Mouse (Mus musculus) midbrain, embryonic 11.5 days (tissue): Measurements from ENCODE around the gene Dcp1a. TPM values are rescaled to one million over a fixed set of nuclear protein-coding genes. Genes with fewer than 3 reads are reported as not detected.

ENCODE experiments used
- ATAC-seq: fragments of 200-750 bp; cut with Nextera tagmentation; 2 replicates; pipeline ENCODE4 v1.8.0; 2017; ENCODE audit warnings: moderate TSS enrichment, moderate library complexity; ENCODE audit not compliant: low FRiP score
- DNase-seq: peaks from one replicate; pipeline ENCODE4 v3.0.0; 2015; ENCODE audit warnings: low spot score; ENCODE audit errors: missing footprints
- H3K27ac ChIP-seq: fragments of 300-500 bp; sonication (generic); 2 replicates; pipeline ENCODE4 v1.5.1; 2014; ENCODE audit warnings: low read depth, low read length
- H3K27me3 ChIP-seq: fragments of 300-500 bp; sonication (generic); 2 replicates; pipeline ENCODE4 v1.6.1; 2014; ENCODE audit warnings: mild to moderate bottlenecking, low read length, moderate library complexity, mixed read lengths; ENCODE audit not compliant: control insufficient read depth, insufficient read depth
- H3K36me3 ChIP-seq: fragments of 300-500 bp; sonication (generic); 2 replicates; pipeline ENCODE4 v1.6.1; 2014; ENCODE audit warnings: mild to moderate bottlenecking, low read length, moderate library complexity, mixed read lengths; ENCODE audit not compliant: control insufficient read depth, insufficient read depth
- H3K4me1 ChIP-seq: fragments of 300-500 bp; sonication (generic); 2 replicates; pipeline ENCODE4 v1.6.1; 2014; ENCODE audit warnings: low read length; ENCODE audit not compliant: control insufficient read depth, insufficient read depth
- H3K4me2 ChIP-seq: fragments of 300-500 bp; sonication (generic); 2 replicates; pipeline ENCODE4 v1.6.1; 2014; ENCODE audit warnings: mild to moderate bottlenecking, moderate library complexity
- H3K4me3 ChIP-seq: fragments of 300-500 bp; sonication (generic); 2 replicates; pipeline ENCODE4 v1.5.1; 2014; ENCODE audit warnings: low read depth, low read length
- H3K9ac ChIP-seq: fragments of 300-500 bp; sonication (generic); 2 replicates; pipeline ENCODE4 v1.6.1; 2014; ENCODE audit warnings: low read length
- H3K9me3 ChIP-seq: fragments of 300-500 bp; sonication (generic); 2 replicates; pipeline ENCODE4 v1.6.1; 2016; ENCODE audit warnings: low read length; ENCODE audit not compliant: control insufficient read depth
- WGBS: fragments of 180-500 bp; shearing (Covaris S2); extraction: QIAGEN DNeasy Blood & Tissue Kit; methylation state at CpG from one replicate; pipeline ENCODE4 v1.1.7; 2014; 5-methylcytosine and 5-hydroxymethylcytosine counted together
- polyA plus RNA-seq: library from polyadenylated mRNA; unstranded; fragments of >200 nt; fragmentation: Nextera tagmentation; extraction: Ambion mirVana; gene quantifications from 2 replicates; pipeline ENCODE4 v1.2.1, GENCODE M21; 2014

The Dcp1a gene
- 25.2 and 25.3 TPM in 2 replicates for polyA plus RNA-seq

DNA sequence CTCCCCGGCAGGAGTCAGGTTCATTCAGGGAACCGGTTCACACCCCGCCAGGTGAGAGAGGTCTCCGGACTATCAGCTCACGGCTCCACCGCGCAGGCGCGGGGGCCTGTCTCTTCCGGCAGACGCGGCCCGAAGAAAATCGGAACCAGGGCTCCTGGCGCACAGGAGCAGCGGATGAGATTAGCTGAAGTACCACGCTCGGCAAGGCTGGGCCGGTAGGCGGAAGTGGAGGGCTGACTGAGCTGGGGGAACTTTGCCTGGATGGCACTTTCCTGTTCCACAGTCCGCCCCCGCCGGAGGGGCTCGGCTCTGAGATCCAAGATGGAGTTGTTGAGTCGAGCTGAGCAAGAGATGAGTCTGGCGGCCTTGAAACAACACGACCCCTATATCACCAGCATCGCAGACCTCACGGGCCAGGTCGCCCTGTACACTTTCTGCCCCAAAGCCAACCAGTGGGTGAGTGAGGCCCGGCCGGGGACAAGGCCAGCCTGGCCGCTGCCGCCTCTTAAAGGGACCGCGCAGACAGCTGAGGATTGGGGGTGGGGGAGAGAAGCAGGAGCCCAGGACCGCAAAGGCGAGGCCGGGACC lies at the start of gene Dcp1a:
Gene Dcp1a (plus strand): TSS at position 175 of the 588 bp plus-strand sequence.
- DNase-seq: peak; percentile 99
- Histone ChIP-seq H3K4me3 (peak within 1 kb of the TSS; percentile 82), H3K9me3 (no peaks in the 10 kb centered on the region), H3K9ac (peak within 1 kb of the TSS; percentile 90), H3K4me1 (peaks cover 4% of the 10 kb centered on the region; the same call in 1 of the 2 replicates), H3K36me3 (no peaks in the 10 kb centered on the region), H3K27ac (peak within 1 kb of the TSS; percentile 75; the same call in 1 of the 2 replicates), H3K27me3 (no peaks in the 10 kb centered on the region), H3K4me2 (peak within 1 kb of the TSS; percentile 67)
- peak; percentile 99 for ATAC-seq
- WGBS: under 1% methylated on average over 39 of the region's 39 CpGs

DNA sequence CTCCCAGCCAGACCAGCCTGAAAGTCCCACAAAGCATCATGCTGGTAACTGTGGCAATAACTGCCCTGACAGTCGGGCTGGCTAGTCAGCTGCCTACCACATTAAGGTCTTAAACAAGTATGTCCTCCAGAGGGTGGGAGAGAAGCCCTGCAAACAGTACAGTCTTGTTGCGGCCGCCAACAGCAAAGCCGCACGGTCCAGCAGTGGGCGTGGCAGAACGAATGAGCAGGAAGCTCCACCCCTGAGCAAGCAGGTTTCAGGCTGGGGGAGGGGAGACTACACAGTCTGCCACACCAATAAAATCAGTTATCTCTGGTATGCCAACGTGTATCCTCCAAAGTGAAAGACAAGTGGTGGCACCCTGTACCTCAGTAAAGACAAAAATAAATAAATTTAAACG lies 49.7 kb upstream of the Dcp1a start:
- H3K36me3 ChIP-seq: no peaks in the 10 kb centered on the region
- no peaks in the 10 kb centered on the region for H3K9me3 ChIP-seq
- WGBS: 74% methylated on average over 9 of the region's 9 CpGs
- H3K9ac ChIP-seq: no peak overlapping the region
- H3K27ac ChIP-seq: no peak overlapping the region
- H3K27me3 ChIP-seq: no peaks in the 10 kb centered on the region
- no peak overlapping the region for H3K4me2 ChIP-seq
- H3K4me3 ChIP-seq: no peak overlapping the region
- H3K4me1 ChIP-seq: no peaks in the 10 kb centered on the region
- ATAC-seq (no peak), DNase-seq (no peak)

DNA sequence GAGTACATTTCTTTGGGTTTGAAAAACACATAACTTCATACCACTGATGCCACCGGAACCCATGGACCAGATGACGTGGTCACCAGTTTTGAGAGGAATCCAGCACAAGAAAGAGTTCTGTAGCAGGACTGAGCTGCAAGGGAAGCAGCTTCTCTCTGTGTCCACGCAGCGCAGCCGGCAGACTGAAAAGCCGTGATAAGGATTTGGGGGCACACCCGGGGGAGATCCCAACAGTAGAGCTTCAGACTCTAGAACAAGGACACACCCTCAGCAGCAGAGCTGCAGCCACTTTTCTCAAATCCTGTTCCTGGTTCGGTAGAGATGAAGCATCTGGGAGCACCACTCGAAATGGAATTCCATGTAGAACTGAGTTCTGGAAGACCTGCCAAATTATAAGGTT lies 49.3 kb upstream of the Dcp1a start:
- H3K9me3 ChIP-seq: no peaks in the 10 kb centered on the region
- no peak overlapping the region for H3K9ac ChIP-seq
- no peaks in the 10 kb centered on the region for H3K36me3 ChIP-seq
- H3K27me3 ChIP-seq: no peaks in the 10 kb centered on the region
- no peak overlapping the region for H3K27ac ChIP-seq
- ATAC-seq (no peak), DNase-seq (no peak)
- no peaks in the 10 kb centered on the region for H3K4me1 ChIP-seq
- no peak overlapping the region for H3K4me2 ChIP-seq
- 90% methylated on average over 9 of the region's 9 CpGs for WGBS
- no peak overlapping the region for H3K4me3 ChIP-seq

DNA sequence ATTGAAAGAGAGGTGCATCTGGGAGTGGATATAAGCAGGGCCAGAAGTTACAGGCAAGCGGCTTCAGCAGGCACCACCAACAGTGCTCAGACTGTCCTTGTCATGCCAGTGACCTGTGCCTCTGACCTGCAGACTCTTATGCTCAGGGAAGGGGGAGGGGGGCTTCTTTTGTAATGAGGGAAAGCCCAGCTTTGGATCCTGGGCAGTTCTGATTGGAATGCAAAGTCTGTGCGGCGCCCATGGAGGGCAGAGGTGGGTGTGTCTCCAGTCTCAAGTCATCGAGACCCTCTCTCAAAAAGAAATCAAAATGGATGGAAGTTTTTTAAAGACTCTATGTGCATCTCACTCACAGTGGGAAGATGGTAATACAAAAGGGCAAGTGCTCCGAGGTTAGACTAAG lies 48.9 kb upstream of the Dcp1a start:
- H3K27ac ChIP-seq: no peak overlapping the region
- ATAC-seq: no peak

DNA sequence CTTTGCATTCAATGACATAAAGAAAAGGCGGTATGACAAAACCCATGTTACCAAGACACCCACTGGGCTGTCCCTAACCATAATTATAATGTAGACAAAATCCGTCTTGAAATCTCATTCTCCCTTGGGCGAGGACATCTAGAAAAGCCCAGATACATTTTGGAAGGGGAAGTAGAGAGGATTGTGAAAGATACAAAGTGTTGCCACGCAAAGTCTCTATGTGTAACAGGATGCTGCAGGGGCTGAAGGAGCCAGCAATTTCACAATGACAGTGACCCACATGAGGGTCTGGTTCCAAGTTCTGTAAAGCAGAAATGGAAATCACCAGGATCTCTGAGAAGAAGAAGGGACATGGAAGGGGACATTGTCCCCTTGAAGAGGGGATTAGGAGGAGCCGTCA lies 44.0 kb upstream of the Dcp1a start:
- H3K9me3 ChIP-seq: no peaks in the 10 kb centered on the region
- no peaks in the 10 kb centered on the region for H3K4me1 ChIP-seq
- DNase-seq (no peak), ATAC-seq (no peak)
- H3K27ac ChIP-seq: no peak overlapping the region
- H3K4me3 ChIP-seq: no peak overlapping the region
- no peak overlapping the region for H3K9ac ChIP-seq
- WGBS: 86% methylated on average over 5 of the region's 5 CpGs
- H3K27me3 ChIP-seq: no peaks in the 10 kb centered on the region
- no peak overlapping the region for H3K4me2 ChIP-seq
- no peaks in the 10 kb centered on the region for H3K36me3 ChIP-seq

More for the DNA sequence above, 48.9 kb upstream of the Dcp1a start:
- H3K4me2 ChIP-seq: no peak overlapping the region
- no peaks in the 10 kb centered on the region for H3K27me3 ChIP-seq
- no peak overlapping the region for H3K9ac ChIP-seq
- H3K4me1 ChIP-seq: no peaks in the 10 kb centered on the region
- no peak overlapping the region for H3K4me3 ChIP-seq
- no peaks in the 10 kb centered on the region for H3K9me3 ChIP-seq
- WGBS: 48% methylated on average over 5 of the region's 5 CpGs
- no peak for DNase-seq
- H3K36me3 ChIP-seq: no peaks in the 10 kb centered on the region

DNA sequence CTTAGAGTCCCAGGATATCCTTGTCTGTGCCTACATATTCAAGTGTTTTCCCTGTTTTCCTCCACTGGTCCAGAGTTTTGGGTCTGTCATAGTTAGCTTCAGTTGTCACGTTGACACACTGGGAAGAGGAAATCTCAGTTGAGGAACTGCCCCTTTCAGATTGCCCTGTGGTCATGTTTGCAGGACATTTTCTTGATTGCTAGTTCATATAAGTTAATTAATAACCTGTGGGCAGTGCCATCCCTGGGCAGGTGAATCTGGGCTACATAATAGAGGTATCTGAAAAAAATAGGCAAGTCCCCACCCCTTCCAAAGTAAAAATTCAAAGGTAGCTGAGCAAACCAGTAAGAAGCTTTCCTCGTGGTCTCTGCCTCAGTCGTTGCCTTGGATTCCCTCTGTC lies 39.4 kb upstream of the Dcp1a start:
- H3K4me1 ChIP-seq: no peaks in the 10 kb centered on the region
- no peaks in the 10 kb centered on the region for H3K36me3 ChIP-seq
- no peak for ATAC-seq
- no peak for DNase-seq
- no peaks in the 10 kb centered on the region for H3K9me3 ChIP-seq
- H3K27me3 ChIP-seq: no peaks in the 10 kb centered on the region
- H3K4me2 ChIP-seq: no peak overlapping the region
- H3K4me3 ChIP-seq: no peak overlapping the region
- H3K9ac ChIP-seq: no peak overlapping the region
- WGBS: 83% methylated on average over 3 of the region's 3 CpGs
- H3K27ac ChIP-seq: no peak overlapping the region

DNA sequence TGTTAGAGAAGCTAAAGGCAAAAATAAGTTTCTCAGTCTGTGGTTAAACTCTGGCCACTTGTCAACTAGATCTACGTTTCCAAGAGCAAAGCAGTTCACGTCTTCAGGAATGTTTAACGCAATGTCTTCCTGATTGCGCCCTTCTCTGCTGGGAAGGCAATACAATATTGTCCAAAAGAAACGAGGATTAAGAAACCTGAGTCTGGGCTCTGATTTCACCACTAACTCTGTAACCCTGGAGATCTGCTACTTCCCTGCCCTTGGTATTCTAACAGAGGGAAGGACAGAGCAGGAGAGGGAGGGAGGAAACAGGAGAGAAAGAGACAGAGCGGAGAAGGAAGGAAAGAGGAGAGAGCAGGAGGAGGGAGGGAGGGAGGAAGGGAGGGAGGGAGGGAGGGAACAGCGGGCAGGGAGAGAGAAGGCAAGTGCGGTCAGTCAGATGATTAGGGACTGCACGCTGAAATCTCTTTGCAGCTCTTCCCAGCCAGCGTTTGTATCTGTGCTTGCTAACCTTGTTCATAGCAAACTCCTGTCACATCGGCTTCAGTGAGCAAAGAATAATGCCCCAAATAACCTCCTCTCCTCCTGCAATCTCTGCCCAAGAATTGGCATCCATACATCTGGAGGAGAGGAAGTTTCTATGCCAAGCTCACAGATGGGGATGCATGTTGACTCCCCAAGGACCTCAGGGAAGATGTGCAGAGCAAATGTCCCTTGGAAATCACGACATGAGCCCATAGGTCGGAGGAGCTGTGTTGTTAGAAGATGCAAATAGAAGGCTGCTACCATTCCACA lies 23.3 kb upstream of the Dcp1a start:
- H3K9me3 ChIP-seq: no peaks in the 10 kb centered on the region
- peak; percentile 81 for DNase-seq
- ATAC-seq: no peak
- H3K36me3 ChIP-seq: no peaks in the 10 kb centered on the region
- no peak overlapping the region for H3K4me2 ChIP-seq
- H3K4me1 ChIP-seq: no peaks in the 10 kb centered on the region
- WGBS: 21% methylated on average over 13 of the region's 13 CpGs
- no peaks in the 10 kb centered on the region for H3K27me3 ChIP-seq
- no peak overlapping the region for H3K9ac ChIP-seq
- H3K27ac ChIP-seq: no peak overlapping the region
- no peak overlapping the region for H3K4me3 ChIP-seq

DNA sequence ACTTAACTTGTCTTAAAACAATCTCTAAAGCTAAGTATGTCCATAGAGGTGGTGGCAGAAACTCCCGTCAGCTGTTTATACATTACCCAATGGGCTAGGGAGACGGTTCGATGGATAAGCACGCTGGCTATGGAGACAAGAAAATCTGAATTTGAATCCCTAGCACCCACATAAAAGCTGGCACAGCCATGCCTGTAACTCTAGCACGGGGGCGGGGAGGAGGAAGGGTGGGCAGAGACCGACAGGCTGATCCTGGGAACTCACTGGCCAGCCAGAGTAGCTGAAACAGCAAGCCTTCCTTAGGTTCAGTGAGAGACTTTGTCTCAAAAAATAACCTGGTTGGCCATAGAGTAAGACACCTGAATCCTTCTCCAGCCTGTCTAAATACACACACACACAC lies 21.9 kb upstream of the Dcp1a start:
- H3K4me3 ChIP-seq: no peak overlapping the region

DNA sequence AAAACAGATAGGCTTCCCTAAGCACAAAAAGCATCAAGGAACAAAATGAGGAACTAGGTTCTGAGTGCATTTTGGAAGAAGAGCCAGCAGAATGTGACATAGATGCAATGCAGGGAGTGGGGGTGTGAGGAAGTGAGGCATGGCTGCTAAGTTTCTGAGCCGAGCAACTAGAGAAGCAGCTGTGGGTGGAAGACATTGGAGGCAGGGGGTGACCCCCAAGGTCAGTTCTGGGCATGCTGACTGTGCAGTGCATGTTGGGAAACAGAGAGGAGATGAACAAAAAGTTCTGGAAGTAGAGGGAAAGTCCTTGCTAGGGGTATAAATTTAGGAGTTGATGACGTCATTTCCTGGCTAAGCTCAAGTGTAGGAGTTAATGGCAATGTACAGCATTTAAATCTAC lies 21.4 kb upstream of the Dcp1a start:
- H3K27me3 ChIP-seq: no peaks in the 10 kb centered on the region
- H3K4me2 ChIP-seq: no peak overlapping the region
- no peak overlapping the region for H3K4me3 ChIP-seq
- no peak overlapping the region for H3K9ac ChIP-seq
- H3K9me3 ChIP-seq: no peaks in the 10 kb centered on the region
- DNase-seq: no peak
- WGBS: 61% methylated on average over 2 of the region's 2 CpGs
- H3K27ac ChIP-seq: no peak overlapping the region
- H3K36me3 ChIP-seq: no peaks in the 10 kb centered on the region
- no peak for ATAC-seq
- H3K4me1 ChIP-seq: no peaks in the 10 kb centered on the region

More for the DNA sequence above, 21.9 kb upstream of the Dcp1a start:
- Histone ChIP-seq H3K27me3 (no peaks in the 10 kb centered on the region), H3K9me3 (no peaks in the 10 kb centered on the region), H3K36me3 (no peaks in the 10 kb centered on the region), H3K4me2 (no peak overlapping the region), H3K4me1 (no peaks in the 10 kb centered on the region), H3K9ac (no peak overlapping the region), H3K27ac (no peak overlapping the region)
- WGBS: 68% methylated on average over 7 of the region's 7 CpGs
- DNase-seq (no peak), ATAC-seq (no peak)
